Mouse (Mus musculus): ENCODE results near the gene Rap1gap. TPM values are rescaled to one million over a fixed set of nuclear protein-coding genes. Genes with fewer than 3 reads are reported as not detected.

Rap1gap gene
- total RNA-seq, 2 experiments from 2014 or later: 4.1 to 4.8 TPM

DNA sequence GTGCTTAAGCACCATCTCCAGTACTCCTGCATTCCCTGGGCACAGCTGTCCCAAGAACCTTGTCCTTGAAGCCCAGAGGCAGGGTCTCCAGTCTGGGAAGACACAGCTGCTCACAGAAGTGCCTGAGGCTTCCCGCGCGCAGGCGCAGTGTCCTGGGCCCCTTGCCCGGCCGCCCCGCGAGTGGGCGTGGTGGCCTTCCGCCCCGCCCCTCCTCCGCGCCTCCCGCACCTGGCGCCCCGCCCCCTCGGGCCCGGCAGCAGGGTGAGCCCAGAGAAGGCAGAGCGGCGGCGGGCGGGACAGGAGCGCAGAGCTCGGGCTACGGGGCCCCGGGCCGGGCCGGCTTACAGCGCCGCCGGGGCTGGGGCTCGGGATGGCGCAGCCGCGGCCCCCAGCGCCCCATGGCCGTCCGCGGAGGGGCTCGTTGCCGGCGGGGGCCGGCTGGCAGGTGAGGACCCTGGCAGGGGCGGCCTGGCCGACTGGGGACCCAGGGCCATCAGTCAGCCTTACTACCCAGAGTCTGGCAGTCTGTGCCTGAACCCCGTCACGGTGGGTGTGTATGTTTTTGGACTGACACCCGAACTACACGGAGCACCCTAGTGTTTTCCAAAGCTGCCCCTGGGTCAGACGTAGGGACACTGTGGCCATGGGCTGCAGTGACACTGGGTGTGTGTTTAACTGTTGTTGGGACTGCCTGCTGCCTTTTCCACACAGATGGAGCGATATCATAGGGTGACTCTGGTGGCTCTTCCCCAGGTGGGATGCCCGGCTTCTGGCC, 42.9 kb downstream of the Rap1gap start:
- DNase-seq: peak; percentile 88
- intact Hi-C loops (cut with DNase I; ENCODE audit: low total_unique reads): no loop called here

DNA sequence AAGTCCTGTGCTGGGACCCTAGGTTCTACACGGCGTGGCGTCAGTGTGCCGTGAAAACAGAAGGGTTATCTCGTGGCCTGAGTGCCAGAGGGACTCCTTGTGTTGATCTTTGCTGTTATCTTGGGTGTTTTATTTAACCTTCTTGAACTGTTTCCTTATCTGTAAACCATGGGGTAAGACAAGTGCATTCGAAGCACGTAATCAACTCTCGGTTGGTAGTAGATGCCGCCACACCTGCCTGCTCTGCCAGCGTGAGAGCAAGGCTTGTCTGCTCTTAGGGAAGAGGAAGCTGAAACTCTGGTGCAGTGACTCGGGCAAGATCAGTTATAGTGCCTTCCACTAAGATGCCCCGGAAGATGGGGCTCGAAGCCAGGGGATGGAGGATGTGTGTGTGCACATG, 48.4 kb downstream of the Rap1gap start:
- no peak for DNase-seq
- intact Hi-C loops (cut with DNase I; ENCODE audit: low total_unique reads): no loop called here

DNA sequence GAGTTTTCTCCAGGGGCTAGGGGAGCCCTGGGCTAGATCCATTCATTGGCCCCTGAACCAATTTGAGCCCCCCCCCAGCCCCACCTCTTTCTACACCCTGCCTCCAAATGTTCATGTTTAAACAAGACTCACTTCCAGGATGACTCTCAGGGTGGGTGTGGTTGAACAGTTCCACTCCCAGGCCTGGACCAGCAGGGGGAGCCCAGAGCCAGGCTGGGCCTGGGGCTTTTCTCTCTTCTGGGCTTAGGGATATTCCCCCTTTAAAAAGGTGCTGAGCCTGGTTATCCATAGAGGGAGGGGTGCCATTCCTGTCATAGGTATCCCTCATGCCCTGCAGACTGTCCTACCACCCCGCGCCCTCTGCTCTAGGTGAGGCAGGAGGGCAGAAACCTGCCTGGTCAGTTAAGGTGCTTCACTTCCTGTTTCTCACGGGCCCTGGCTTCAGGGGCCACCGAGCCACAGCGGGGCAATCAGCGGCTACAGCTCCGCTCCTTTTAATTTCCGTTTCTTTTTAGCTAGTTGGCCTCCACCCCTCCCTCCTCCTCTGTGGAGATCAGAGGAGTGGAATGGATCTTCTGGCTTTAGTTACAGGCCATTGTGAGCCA, 49.6 kb downstream of the Rap1gap start:
- no peak for DNase-seq
- intact Hi-C loops (cut with DNase I; ENCODE audit: low total_unique reads): no loop called here

DNA sequence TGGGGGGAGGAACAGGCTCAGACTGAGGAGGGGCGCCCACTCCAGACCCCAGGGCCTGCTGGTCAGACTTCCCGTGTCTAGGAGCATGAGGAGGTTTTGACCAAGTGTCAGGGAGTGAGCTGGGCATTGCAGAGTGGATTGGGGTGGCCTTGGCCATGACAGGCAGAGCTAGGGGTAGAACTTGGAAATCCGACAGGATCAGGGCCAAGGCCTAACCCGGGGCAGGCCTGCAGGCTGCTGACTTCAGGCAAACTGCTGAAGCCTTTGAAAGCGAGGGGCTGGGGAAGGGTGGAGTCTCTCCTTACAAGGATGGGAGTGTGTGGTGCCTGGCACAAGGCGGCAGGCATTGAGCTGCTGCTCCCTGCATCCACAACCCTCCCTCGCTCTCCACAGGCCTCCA, 52.5 kb downstream of the Rap1gap start:
- DNase-seq: no peak
- intact Hi-C loops (cut with DNase I; ENCODE audit: low total_unique reads): no loop called here

DNA sequence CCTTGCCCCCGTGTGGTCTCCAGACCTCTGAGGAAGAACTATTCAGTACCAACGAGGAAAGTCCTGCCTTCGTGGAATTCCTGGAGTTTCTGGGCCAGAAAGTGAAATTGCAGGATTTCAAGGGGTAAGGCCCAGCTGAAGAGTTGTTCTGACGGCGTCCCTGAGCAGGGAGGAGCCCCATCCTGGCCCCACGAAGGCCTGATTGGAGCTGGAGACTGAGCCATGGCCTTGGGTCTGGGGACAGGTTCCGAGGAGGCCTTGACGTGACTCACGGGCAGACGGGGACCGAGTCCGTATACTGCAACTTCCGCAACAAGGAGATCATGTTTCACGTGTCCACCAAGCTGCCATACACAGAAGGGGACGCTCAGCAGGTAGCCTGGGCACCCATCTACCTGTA, 53.1 kb downstream of the Rap1gap start:
- no peak for DNase-seq
- intact Hi-C loops (cut with DNase I; ENCODE audit: low total_unique reads): no loop called here

DNA sequence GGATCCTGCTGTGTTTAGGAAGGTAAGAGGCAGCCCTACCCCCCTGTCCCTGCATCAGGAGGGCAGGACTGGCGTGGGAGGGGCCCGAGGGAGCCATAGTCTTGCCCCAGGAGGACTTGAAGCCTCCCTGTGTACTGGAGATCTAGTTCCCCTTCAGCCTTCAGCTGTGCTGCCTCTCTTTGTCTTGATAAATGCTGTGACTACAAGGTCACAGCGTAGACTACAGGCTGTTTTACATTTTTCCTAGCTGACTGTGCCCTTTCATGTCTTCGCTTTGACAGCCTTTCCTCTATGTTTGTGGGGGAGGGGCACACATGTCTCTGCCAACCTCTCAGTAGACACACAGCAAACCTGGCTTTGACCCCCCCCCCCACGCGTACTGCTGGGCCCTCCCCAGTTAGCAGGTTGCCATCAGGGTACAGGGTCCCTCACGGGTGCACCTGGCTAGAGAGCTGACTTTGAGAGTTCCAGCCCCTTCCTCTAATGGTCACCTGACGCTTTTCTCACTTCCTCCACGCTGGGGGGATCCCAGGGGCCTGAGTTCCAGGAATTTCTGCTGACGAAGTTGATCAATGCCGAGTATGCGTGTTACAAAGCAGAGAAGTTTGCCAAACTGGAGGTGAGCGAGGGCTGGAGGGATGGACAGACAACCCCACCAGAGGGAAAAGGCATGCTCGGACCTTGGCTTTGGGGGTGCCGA, 55.0 kb downstream of the Rap1gap start:
- no peak for DNase-seq
- intact Hi-C loops (cut with DNase I; ENCODE audit: low total_unique reads): loop anchor here (2.0 kb wide), 1 partner anchor 43 kb away; no protein-coding TSS in a partner anchor

DNA sequence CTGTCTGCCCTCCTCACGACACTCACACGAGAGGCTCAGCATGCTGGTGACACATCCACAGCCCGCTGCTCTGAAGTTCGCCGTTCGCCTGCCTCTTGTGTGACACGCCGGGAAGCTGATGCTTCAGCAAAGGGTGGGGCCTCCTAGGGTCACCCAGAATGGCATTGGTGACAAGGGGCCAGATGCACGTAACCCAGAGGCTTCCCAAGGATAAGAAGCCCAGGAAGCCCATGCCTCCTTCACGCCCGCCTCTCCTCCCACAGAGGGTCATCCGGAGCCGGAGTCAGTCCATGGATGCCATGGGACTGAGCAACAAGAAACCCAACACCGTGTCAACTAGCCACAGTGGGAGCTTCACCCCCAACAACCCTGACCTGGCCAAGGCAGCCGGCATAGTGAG, 57.0 kb downstream of the Rap1gap start:
- intact Hi-C loops (cut with DNase I; ENCODE audit: low total_unique reads): loop anchor here (2.0 kb wide), 1 partner anchor 45 kb away; no protein-coding TSS in a partner anchor
- no peak for DNase-seq

DNA sequence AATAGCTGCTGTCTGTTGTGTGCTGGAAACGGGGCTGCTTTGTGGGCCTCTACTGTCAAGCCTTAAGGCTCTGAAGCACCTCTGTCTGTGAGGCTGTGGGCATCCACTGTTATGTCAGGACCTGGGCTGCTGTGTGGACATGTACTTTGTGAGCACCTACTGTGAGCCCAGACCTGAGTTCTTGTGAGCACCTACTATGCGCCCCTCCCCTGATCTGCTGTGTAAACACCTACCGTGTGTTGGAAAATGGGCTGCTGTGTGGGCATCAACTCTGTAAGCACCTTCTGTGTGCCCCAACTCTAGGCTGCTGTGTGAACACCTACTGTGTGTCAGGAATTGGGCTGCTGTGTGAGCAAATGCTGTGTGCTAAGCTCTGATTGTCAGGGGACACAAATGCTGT, 57.7 kb downstream of the Rap1gap start:
- intact Hi-C loops (cut with DNase I; ENCODE audit: low total_unique reads): no loop called here
- DNase-seq: no peak

DNA sequence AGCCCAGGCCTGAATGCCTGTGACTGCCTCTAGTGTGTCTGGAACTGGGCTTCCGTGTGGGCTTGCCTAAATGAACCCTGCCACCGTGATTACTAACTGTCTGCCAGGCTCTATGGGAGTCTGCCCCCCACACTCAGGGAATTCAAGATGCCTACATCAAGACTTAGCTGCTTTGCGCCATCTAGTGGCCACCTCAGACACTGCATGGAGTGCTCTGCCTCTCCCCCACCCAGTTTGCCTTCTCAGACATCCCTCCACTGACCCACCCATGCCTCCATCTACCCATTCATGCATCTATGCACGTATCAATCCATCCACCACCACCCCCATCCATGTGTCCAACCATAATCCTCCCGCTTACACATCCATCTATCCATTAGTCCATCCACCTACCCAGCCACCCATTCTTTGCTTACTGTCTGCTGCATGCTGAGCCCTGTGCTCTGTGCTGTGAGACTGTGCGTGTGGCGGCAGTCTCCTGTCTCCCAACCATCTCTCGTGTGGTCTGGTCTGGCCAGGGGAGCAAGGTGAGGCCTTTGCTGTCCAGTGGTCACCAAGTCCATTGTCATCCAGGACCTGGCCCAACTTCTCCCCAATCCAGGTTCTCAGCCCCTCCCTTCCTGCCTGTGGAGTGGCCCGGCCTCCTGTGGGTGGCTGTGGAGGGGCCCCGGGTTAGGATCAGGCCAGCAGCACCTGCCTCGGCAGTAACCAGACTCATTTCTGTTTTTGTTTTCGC, 58.3 kb downstream of the Rap1gap start:
- DNase-seq: peak; percentile 59
- intact Hi-C loops (cut with DNase I; ENCODE audit: low total_unique reads): no loop called here

DNA sequence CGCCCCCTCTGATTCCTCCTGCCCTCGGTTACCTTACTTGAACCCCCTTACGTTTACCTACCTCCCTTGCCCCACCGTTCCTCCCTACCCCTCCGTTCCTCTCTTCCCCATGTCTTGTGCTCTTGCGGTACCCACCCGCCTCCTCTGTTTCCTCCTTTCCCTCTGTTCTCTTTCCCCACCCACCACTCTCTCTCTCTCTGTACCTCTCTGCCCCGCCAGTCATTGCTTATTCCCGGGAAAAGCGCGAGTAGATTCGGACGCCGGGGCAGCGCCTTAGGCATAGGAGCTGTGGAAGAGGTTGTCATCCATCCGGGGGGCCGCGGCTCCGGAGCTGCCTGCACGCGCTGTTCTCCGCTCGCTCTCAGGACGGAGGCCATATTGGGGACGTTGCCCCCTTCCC, 59.0 kb downstream of the Rap1gap start:
- no peak for DNase-seq
- intact Hi-C loops (cut with DNase I; ENCODE audit: low total_unique reads): no loop called here

DNA sequence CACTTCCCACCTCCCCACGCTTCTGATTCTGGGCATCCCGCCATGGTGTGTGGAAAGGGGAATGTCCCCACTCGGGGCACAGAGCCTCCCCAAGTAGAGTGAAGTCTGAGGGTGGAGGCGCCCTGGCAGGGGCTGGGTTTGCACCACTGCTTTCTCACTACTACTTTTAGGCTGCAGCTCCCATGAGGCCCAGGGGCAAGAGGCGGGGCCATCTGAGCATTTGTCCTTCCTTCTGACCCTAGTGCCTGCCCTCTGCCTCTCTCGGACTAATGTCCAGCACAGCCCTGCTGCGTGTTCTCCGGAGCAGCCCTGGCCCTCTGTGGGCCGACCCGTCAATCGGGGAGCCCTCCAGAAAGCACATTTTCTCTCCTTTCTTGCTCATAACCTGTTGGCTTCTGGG, 59.7 kb downstream of the Rap1gap start:
- peak; percentile 35 for DNase-seq
- intact Hi-C loops (cut with DNase I; ENCODE audit: low total_unique reads): no loop called here

DNA sequence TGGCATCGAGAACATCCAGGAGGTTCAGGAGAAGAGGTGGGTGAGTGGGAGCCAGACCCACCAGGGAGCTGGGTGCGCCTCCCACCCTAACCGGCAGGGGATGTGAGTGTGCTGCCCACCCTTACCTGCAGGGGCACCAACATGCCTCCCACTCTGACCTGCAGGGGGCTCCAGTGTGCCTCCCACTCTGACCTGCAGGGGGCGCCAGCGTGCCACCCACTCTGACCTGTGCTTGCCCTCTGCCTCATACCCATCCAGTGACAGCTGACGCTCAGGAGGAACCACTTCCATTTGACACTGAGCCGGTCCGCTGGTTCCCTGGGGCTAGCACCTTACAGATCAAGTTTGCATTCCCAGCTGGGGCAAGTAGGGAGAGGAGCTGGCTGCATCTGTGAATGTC, 60.2 kb downstream of the Rap1gap start:
- DNase-seq: peak; percentile 75
- intact Hi-C loops (cut with DNase I; ENCODE audit: low total_unique reads): no loop called here

DNA sequence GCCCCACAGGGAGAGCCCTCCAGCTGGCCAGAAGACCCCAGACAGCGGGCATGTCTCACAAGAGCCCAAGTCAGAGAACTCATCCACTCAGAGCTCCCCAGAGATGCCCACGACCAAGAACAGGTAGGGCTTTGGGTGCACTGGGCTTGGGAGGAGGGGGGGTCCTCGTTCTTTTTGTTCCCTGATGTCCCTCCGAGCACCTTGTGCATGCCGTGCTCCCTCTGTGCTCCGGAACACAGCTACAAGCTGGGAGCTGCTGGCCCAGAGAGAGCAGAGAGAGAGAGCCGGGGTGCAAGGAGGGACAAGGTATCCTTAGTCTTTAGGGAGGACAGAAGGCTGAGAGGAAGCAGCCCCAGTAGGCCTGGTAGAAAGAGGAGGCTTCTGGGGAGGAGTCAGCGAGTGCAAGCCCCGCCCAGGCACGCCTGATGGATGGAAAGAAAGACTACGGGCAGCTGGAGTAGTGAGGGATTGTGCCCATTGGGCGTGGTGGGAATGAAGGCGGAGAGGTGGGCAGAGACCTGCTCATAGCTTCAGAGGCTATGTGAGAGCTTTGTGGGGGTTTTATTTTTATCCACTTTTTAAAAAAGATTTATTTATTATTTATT, 61.1 kb downstream of the Rap1gap start:
- DNase-seq: no peak
- intact Hi-C loops (cut with DNase I; ENCODE audit: low total_unique reads): no loop called here

DNA sequence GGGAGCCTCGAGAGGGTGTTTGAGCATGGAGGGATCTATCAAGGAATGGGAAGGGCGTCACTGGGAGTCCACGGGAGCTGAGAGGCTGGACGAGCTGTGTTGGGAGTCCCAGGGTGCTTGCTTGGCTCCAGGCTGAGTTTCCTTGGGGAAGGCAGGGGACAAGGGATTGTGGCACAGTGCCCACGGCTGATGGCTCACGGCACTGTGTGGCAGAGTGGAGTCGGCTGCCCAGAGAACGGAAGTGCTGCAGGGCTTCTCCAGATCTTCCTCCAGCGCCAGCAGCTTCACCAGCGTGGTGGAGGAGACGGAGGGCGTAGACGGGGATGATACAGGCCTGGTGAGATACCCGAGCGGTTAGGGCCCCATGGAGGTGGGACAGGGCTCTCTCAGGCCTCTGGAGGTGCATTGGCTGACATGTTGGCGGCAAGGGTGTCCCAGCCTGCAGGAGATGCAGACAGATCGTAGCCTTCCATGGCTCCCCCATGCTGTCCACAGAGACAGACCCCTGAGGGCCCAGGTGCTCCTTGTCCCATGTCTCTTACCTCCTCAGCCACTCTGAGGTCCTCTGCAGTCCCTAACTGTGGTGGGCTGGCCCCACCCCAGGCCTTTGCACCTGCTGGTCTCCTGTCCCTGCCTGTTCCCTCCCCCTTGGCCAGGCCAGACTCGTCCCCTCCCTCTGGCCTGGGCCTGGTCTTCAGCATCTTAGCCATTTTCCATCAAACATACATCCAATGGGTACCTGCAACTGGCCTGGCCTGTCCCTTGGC, 62.4 kb downstream of the Rap1gap start:
- intact Hi-C loops (cut with DNase I; ENCODE audit: low total_unique reads): no loop called here
- no peak for DNase-seq

DNA sequence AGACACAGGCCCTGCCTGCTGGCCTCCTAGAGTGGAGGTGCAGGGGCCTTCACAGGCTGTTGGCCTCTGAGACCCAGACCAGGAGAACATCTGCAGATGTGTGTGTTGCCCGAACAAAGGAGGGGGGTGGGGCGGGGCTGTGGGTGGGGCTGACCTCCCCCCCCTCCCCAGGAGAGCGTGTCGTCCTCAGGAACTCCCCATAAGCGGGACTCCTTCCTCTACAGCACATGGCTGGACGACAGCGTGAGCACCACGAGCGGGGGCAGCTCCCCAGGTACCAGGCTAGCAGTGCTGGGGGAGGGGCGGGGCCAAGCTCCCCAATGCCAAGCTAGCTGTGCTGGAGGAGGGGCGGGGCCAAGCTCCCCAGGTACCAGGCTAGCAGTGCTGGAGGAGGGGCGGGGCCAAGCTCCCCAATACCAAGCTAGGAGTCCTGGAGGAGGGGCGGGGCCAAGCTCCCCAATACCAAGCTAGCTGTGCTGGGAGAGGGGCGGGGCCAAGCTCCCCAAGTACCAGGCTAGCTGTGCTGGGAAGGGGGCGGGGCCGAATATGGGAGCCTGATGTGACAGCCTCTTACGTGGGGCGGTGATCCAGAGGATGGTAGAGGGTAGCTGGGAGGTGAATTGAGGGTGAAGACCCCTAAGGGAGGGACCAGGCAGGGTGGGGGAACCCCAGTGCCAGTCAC, 63.1 kb downstream of the Rap1gap start:
- no peak for DNase-seq
- intact Hi-C loops (cut with DNase I; ENCODE audit: low total_unique reads): loop anchor here (2.0 kb wide), 2 partner anchors 69 to 105 kb away; partner anchors contain the start of gene Alpl

DNA sequence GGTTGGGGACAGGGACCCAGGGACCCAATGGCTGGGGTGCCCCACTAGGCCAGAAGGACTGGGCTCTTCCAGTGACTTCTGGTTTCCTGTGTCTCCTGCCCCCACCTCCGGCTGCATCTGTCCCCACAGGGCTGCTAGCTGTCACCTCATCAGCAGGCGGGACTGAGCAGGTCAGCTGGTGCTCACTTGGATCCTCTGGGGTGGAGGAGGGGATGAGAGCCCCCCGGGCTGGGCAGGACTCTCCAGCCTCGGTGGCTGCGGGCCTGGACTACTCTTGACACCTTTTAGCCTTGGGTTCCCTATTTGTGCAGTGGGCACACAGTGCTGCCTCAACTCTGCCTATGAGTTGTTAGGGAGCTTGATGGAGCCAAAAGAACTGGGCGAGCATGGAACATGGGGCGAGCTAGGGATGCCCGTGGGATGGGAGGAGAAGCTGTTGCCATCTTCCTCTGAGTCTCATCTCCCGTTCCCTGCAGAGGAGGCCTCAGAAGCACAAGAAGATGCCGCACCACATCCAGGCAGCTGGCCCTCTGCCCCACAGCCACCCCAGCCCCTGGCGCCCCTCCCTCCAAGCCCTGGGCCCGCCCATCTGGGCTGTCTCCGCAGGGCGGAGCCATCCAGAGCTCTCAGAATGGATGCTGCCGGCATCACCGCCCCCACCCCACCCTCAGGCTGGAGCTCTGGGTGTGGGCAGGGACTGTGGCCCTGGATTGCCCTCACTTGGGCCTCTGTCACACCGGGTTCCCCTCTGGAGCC, 64.1 kb downstream of the Rap1gap start:
- intact Hi-C loops (cut with DNase I; ENCODE audit: low total_unique reads): loop anchor here (2.0 kb wide), 2 partner anchors 68 to 104 kb away; partner anchors contain the start of gene Alpl
- DNase-seq: peak; percentile 37

DNA sequence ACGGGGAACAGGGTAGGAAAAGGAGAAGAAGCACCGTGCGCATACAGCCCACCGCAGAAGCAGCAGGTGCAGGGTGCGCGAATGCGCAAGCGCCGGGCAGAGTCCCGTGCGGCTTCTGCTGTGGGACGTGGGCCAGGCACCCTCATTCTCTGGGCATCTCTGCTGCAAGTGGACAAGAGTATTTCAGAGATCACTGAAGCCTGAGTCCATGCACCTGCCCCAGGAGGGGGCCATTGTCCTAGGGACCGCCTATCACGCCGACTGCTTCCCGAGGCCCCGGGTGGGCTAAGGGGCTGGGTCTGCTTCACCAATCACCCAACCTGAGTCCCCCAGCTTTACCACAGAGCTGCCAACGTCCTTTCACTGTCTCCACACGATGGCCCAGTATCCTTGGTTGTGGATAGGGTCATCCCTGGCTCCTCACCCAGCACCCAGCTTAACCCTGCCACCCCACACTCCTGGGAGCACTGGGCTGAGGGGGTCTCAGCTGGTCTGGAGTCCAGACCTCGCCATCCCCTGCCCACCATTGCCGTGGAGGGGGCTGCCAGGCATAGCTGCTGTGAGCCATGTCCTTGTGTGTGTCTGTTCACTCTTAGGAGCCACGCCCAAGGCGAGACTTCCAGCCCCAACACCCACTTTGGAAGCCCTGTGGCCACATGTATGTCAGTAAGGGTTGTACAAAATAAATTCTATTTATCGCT, 64.8 kb downstream of the Rap1gap start:
- DNase-seq: no peak
- intact Hi-C loops (cut with DNase I; ENCODE audit: low total_unique reads): loop anchor here (2.0 kb wide), 2 partner anchors 67 to 103 kb away; partner anchors contain the start of gene Alpl
